Mouse (Mus musculus): ENCODE results near the gene Gtpbp6. TPM values are rescaled to one million over a fixed set of nuclear protein-coding genes. Genes with fewer than 3 reads are reported as not detected.
"Not testable (repeated sequence)": the region's sequence is repeated elsewhere in the genome, so short reads cannot be mapped to it uniquely, and the experiment has no call there.

The Gtpbp6 gene
- polyA plus RNA-seq, 2 experiments, result 4.6 to 21.4 TPM

DNA sequence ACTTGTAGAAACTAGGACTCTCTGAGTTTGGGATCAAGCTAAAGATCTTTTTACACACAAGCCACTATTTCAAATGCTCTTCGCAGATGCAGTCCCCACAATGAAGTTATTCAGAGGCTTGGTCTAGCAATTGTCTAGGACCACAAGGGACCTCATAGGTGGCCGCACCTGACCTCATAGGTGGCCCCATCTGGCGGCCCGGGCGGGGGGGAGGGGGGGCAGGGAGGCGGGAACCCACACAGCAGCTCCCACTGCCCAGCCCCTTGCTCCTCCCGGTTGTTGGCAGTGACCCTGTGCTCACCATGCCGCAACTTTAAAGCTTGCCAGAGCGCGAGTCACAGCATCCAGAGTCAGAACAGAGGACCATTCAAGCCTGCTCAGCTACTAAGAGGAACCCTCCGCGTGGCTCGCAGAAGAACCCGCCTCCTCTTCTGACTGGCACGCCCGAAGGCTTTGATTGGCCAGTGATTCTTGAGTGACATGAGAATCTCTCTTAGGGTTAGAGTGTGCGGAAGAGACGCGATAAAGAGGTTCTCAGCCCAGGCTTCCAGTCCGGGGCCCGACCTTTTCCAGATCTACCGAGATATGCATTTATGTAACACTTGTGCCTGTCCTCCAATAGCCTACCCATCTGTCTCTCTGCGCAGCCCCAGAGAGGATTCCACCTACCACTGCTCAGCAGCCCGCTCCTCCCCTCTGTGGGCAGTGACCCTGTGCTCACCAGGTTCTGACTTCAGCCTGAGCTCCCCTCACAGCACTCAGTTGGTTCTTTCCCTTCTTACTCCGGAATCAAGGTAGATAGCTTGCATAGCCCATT, 13.8 kb downstream of the Gtpbp6 start, which contains the start of gene Gm35315:
Gene Gm35315 (minus strand): TSS at position 391 of the 817 bp plus-strand sequence.
- H3K4me3 ChIP-seq (ENCODE audit: insufficient read depth in 1 of 2, low read depth in 2 of 2, low read length in 2 of 2), result peak within 1 kb of the TSS; percentile 53 to 71
- TF ChIP-seq EP300 (IDR thresholded peaks at IDR 0.05; ENCODE audit: low read depth) (no peak), CTCF (IDR thresholded peaks at IDR 0.05; ENCODE audit: low read depth) (no peak)
- ATAC-seq (ENCODE audit: insufficient read depth), result peak; percentile 97
- H3K36me3 ChIP-seq (replicated peaks; ENCODE audit: control insufficient read depth, insufficient read depth, low read depth), result no peaks in the 10 kb centered on the region
- WGBS (ENCODE audit: insufficient replicate concordance), result under 1% methylated on average over 25 of the region's 25 CpGs
- no peaks in the 10 kb centered on the region for H3K9me3 ChIP-seq (ENCODE audit: control insufficient read depth, low read length)
- peak within 1 kb of the TSS; percentile 55 for H3K9ac ChIP-seq (replicated peaks)
- H3K4me1 ChIP-seq (replicated peaks; ENCODE audit: control insufficient read depth in 2 of 2, insufficient read depth in 2 of 2, low read length in 1 of 2), result peaks cover 0 to 6% of the 10 kb centered on the region in 2 experiments; a peak in 2 of 4 replicates
- peak; percentile 84 to 89 (median 86) for DNase-seq (ENCODE audit: low read depth in 3 of 3, low spot score in 3 of 3)
- H3K27ac ChIP-seq, result peak within 1 kb of the TSS; percentile 52
- no peaks in the 10 kb centered on the region for H3K27me3 ChIP-seq (ENCODE audit: control insufficient read depth, insufficient read depth, low read length)
- peak within 1 kb of the TSS; percentile 75 for H3K4me2 ChIP-seq (ENCODE audit: low read depth)

DNA sequence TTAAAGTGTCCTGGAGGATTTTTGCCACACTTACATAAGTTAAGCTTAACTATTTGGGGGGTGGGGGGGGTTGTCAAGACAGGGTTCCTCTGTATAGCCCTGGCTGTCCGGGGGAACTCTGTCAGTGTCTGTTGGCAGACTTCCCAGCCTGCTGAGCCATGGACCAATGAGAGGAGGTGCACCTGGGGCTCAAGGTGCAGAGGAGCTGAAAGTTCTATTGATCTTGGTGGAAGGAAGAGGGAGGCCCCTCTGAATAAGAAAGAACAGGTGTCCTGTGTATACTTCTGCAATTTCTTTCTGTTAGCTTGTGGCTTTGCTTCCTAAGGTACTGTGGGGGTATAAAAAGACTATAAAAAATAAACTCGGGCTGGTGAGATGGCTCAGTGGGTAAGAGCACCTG, 16.5 kb downstream of the Gtpbp6 start:
- H3K27ac ChIP-seq, result no peak overlapping the region
- H3K9me3 ChIP-seq (ENCODE audit: control insufficient read depth, low read length), result no peaks in the 10 kb centered on the region
- H3K9ac ChIP-seq (replicated peaks), result no peak overlapping the region
- H3K4me1 ChIP-seq (replicated peaks; ENCODE audit: control insufficient read depth in 2 of 2, insufficient read depth in 2 of 2, low read length in 1 of 2), result peaks cover 0 to 6% of the 10 kb centered on the region in 2 experiments; a peak in 2 of 4 replicates
- WGBS (ENCODE audit: insufficient replicate concordance), result 44% methylated on average over 2 of the region's 2 CpGs
- H3K36me3 ChIP-seq (replicated peaks; ENCODE audit: control insufficient read depth, insufficient read depth, low read depth), result no peaks in the 10 kb centered on the region
- H3K27me3 ChIP-seq (ENCODE audit: control insufficient read depth, insufficient read depth, low read length), result no peaks in the 10 kb centered on the region
- DNase-seq (ENCODE audit: low read depth in 3 of 3, low spot score in 3 of 3) (no peak), ATAC-seq (ENCODE audit: insufficient read depth) (no peak)
- no peak overlapping the region for H3K4me3 ChIP-seq (ENCODE audit: insufficient read depth in 1 of 2, low read depth in 2 of 2, low read length in 2 of 2)
- H3K4me2 ChIP-seq (ENCODE audit: low read depth), result no peak overlapping the region
- no peak for TF ChIP-seq CTCF (IDR thresholded peaks at IDR 0.05; ENCODE audit: low read depth)
- TF ChIP-seq EP300 (IDR thresholded peaks at IDR 0.05; ENCODE audit: low read depth), result no peak

GRCm38 (mm10) chr5:110086161-110086866, 21.7 kb downstream of the Gtpbp6 start:
- 50% methylated on average over 14 of the region's 14 CpGs for WGBS (ENCODE audit: insufficient replicate concordance)
- DNase-seq (ENCODE audit: low read depth in 3 of 3, low spot score in 3 of 3), result no peak
- Histone ChIP-seq H3K9ac (replicated peaks) (no peak overlapping the region), H3K36me3 (replicated peaks; ENCODE audit: control insufficient read depth, insufficient read depth, low read depth) (no peaks in the 10 kb centered on the region), H3K4me1 (replicated peaks; ENCODE audit: control insufficient read depth in 2 of 2, insufficient read depth in 2 of 2, low read length in 1 of 2) (no peaks in the 10 kb centered on the region), H3K27ac (no peak overlapping the region), H3K9me3 (ENCODE audit: control insufficient read depth, low read length) (no peaks in the 10 kb centered on the region), H3K27me3 (ENCODE audit: control insufficient read depth, insufficient read depth, low read length) (no peaks in the 10 kb centered on the region), H3K4me2 (ENCODE audit: low read depth) (no peak overlapping the region), H3K4me3 (ENCODE audit: insufficient read depth in 1 of 2, low read depth in 2 of 2, low read length in 2 of 2) (0 out of 4 replicates have a peak overlapping the region, but pooled peaks of 1 of the 2 experiments have one; percentile 6)
- ATAC-seq (ENCODE audit: insufficient read depth), result peak; percentile 63; the same call in 1 of the 2 replicates
- TF ChIP-seq EP300 (IDR thresholded peaks at IDR 0.05; ENCODE audit: low read depth) (no peak), CTCF (IDR thresholded peaks at IDR 0.05; ENCODE audit: low read depth) (no peak)

DNA sequence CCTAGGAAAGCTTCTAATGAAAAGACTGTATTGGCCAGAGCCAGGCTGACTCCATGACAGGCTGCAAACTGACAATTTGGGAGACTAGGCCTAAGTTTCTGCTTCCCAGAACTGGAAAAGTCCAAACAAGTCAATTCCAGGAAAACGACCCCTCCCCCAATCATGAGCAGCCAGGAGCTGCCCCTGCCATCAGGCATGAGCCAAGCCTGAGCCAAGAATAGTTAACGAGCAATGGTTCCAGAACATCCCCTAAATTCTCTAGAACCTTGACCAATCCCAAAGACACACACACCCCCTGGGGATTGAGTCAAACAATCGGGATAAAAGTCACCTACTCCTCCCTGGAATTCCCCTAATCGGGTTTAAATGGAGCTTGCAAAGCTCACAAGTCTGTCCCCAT, 25.0 kb downstream of the Gtpbp6 start:
- no peak for ATAC-seq (ENCODE audit: insufficient read depth)
- WGBS (ENCODE audit: insufficient replicate concordance), result 67% methylated on average over 4 of the region's 4 CpGs

DNA sequence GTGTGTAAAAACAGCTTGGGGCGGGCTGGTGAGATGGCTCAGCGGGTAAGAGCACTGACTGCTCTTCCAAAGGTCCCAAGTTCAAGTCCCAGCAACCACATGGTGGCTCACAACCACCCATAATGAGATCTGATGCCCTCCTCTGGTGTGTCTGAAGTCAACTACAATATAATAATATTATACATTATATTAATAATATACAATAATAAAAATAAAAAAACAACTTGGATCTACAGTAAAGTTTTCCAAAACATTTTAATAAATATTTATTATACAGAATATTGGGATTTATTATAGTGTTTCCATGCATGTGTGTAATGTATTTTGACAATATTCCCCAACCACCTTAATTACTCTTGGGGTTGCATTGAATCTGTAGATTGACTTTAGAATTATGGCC, 35.6 kb downstream of the Gtpbp6 start, which contains the start of gene Gm17655:
Gene Gm17655 (minus strand): TSS at position 101 of the 400 bp plus-strand sequence.
- not testable (repeated sequence) for H3K4me1 ChIP-seq (replicated peaks; ENCODE audit: control insufficient read depth in 2 of 2, insufficient read depth in 2 of 2, low read length in 1 of 2); H3K27me3 ChIP-seq (ENCODE audit: control insufficient read depth, insufficient read depth, low read length); H3K9ac ChIP-seq (replicated peaks); H3K9me3 ChIP-seq (ENCODE audit: control insufficient read depth, low read length); H3K27ac ChIP-seq; H3K36me3 ChIP-seq (replicated peaks; ENCODE audit: control insufficient read depth, insufficient read depth, low read depth); ATAC-seq (ENCODE audit: insufficient read depth); H3K4me2 ChIP-seq (ENCODE audit: low read depth); DNase-seq (ENCODE audit: low read depth in 3 of 3, low spot score in 3 of 3); H3K4me3 ChIP-seq (ENCODE audit: insufficient read depth in 1 of 2, low read depth in 2 of 2, low read length in 2 of 2)
- WGBS (ENCODE audit: insufficient replicate concordance), result 30% methylated on average over 2 of the region's 2 CpGs

More for the DNA sequence above, 25.0 kb downstream of the Gtpbp6 start:
- no peaks in the 10 kb centered on the region for H3K4me1 ChIP-seq (replicated peaks; ENCODE audit: control insufficient read depth in 2 of 2, insufficient read depth in 2 of 2, low read length in 1 of 2)
- H3K36me3 ChIP-seq (replicated peaks; ENCODE audit: control insufficient read depth, insufficient read depth, low read depth), result peaks cover 2% of the 10 kb centered on the region; the same call in 1 of the 2 replicates
- H3K27me3 ChIP-seq (ENCODE audit: control insufficient read depth, insufficient read depth, low read length), result no peaks in the 10 kb centered on the region
- H3K9me3 ChIP-seq (ENCODE audit: control insufficient read depth, low read length), result peaks cover 6% of the 10 kb centered on the region
- H3K9ac ChIP-seq (replicated peaks), result no peak overlapping the region
- no peak overlapping the region for H3K4me2 ChIP-seq (ENCODE audit: low read depth)
- no peak for DNase-seq (ENCODE audit: low read depth in 3 of 3, low spot score in 3 of 3)
- TF ChIP-seq CTCF (IDR thresholded peaks at IDR 0.05; ENCODE audit: low read depth) (no peak), EP300 (IDR thresholded peaks at IDR 0.05; ENCODE audit: low read depth) (no peak)
- no peak overlapping the region for H3K27ac ChIP-seq
- H3K4me3 ChIP-seq (ENCODE audit: insufficient read depth in 1 of 2, low read depth in 2 of 2, low read length in 2 of 2), result no peak overlapping the region

All from liver, embryonic 14.5 days (tissue).